Mouse (Mus musculus): ENCODE data around the gene Fyn.

The Fyn gene

GRCm38 (mm10) chr10:39471040-39471713, 102.5 kb downstream of the Fyn start:
- in situ Hi-C loops (cut with MboI, MseI): no loop called here

- in situ Hi-C loops (cut with MboI, MseI): no loop called here
Observed at GRCm38 (mm10) chr10:39471714-39472531, 103.3 kb downstream of the Fyn start.

- in situ Hi-C loops (cut with MboI, MseI): no loop called here
Observed at GRCm38 (mm10) chr10:39472923-39473322, 104.3 kb downstream of the Fyn start.

GRCm38 (mm10) chr10:39479361-39479760, 110.7 kb downstream of the Fyn start:
- in situ Hi-C loops (cut with MboI, MseI): no loop called here

- in situ Hi-C loops (cut with MboI, MseI): no loop called here
Observed at GRCm38 (mm10) chr10:39484382-39484826, 115.7 kb downstream of the Fyn start.

- in situ Hi-C loops (cut with MboI, MseI): no loop called here
Observed at GRCm38 (mm10) chr10:39484892-39485291, 116.2 kb downstream of the Fyn start.

- in situ Hi-C loops (cut with MboI, MseI): no loop called here
Observed at GRCm38 (mm10) chr10:39485939-39486338, 117.3 kb downstream of the Fyn start.

GRCm38 (mm10) chr10:39486501-39487450, 118.1 kb downstream of the Fyn start:
- in situ Hi-C loops (cut with MboI, MseI): no loop called here

- in situ Hi-C loops (cut with MboI, MseI): no loop called here
Observed at GRCm38 (mm10) chr10:39487740-39488415, 119.2 kb downstream of the Fyn start.

- in situ Hi-C loops (cut with MboI, MseI): no loop called here
Observed at GRCm38 (mm10) chr10:39488542-39488941, 119.9 kb downstream of the Fyn start.

GRCm38 (mm10) chr10:39488956-39489355, 120.3 kb downstream of the Fyn start:
- in situ Hi-C loops (cut with MboI, MseI): no loop called here

GRCm38 (mm10) chr10:39490349-39491121, 121.9 kb downstream of the Fyn start:
- in situ Hi-C loops (cut with MboI, MseI): no loop called here

GRCm38 (mm10) chr10:39492146-39492545, 123.5 kb downstream of the Fyn start:
- in situ Hi-C loops (cut with MboI, MseI): no loop called here

GRCm38 (mm10) chr10:39493007-39493406, 124.4 kb downstream of the Fyn start:
- in situ Hi-C loops (cut with MboI, MseI): no loop called here

GRCm38 (mm10) chr10:39498641-39499040, 130.0 kb downstream of the Fyn start:
- in situ Hi-C loops (cut with MboI, MseI): no loop called here

GRCm38 (mm10) chr10:39501571-39501970, 132.9 kb downstream of the Fyn start:
- in situ Hi-C loops (cut with MboI, MseI): no loop called here

GRCm38 (mm10) chr10:39501977-39502706, 133.5 kb downstream of the Fyn start:
- in situ Hi-C loops (cut with MboI, MseI): no loop called here

GRCm38 (mm10) chr10:39503331-39503730, 134.7 kb downstream of the Fyn start:
- in situ Hi-C loops (cut with MboI, MseI): no loop called here

GRCm38 (mm10) chr10:39505007-39505406, 136.4 kb downstream of the Fyn start:
- in situ Hi-C loops (cut with MboI, MseI): no loop called here

GRCm38 (mm10) chr10:39505621-39506020, 137.0 kb downstream of the Fyn start:
- in situ Hi-C loops (cut with MboI, MseI): no loop called here

Data from regulatory T cell (primary cell).